In the genomic region with DNA sequence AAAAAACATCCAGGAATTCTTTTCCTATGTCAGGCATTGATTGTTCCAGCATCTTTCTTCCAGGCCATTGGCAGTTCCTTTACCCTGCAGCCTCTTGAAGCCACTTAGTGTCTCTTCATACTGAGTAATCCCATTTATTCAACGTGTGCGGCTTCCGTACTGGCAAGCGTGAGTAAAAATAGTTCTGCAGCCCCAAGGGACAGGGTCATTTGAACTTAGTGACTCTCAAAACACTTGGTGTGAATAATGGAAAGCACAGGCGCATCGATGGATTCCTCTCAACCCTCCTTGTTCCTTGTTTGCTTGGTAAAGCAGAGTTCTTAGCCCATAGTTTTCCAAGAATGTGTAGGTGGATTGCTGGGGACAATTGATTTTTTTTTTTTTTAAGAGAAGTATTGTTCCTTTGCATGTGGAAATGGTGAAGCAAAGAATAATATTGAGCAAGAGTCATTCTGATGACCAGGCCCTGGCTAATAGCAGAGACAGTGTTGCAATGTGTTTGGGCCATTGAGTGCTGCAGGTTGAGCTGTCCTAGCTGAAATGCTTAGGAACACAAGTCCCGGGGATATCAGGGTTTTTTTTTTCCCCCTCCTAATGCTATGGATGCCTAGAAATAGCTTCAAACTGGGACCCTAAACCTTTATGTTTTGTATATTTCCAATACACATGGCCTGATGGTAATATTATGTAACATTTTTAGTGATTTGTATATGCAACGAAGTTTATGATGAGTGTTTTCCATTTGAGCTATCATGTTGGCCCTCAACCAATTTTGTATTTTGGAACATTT, we compare ENCODE assay signal across 11 mouse cellular contexts.
DNase-seq lines count a peak whose midpoint lies in the region; ATAC-seq lines count a peak whose summit lies in the region.
"Had no signal": no experiment of that assay in that cellular context is flagged by ENCODE, and none has a peak within 500 bp of the region (broad histone marks: within the 10 kb centered on the region; RNA-seq: fewer than 3 reads in every experiment).

No protein-coding gene starts in this region.

- no peaks in the 10 kb centered on the region for H3K36me3 ChIP-seq in midbrain, embryonic 16.5 days (ENCODE audit: control insufficient read depth, insufficient read depth, low read length)
- no peaks in the 10 kb centered on the region for H3K36me3 ChIP-seq in midbrain, embryonic 13.5 days
- H3K36me3 ChIP-seq: hindbrain, embryonic 12.5 days had no signal

- H3K27ac ChIP-seq in midbrain, embryonic 16.5 days (ENCODE audit: low read length), result no peak overlapping the region
- H3K27ac ChIP-seq in midbrain, embryonic 13.5 days, result no peak overlapping the region
- H3K27ac ChIP-seq: hindbrain, embryonic 12.5 days had no signal

- H3K27me3 ChIP-seq in midbrain, embryonic 16.5 days (ENCODE audit: control insufficient read depth, insufficient read depth, low read depth, low read length), result no peaks in the 10 kb centered on the region
- no peaks in the 10 kb centered on the region for H3K27me3 ChIP-seq in midbrain, embryonic 13.5 days
- H3K27me3 ChIP-seq: hindbrain, embryonic 12.5 days had no signal

- no peak overlapping the region for H3K4me2 ChIP-seq in midbrain, embryonic 16.5 days (ENCODE audit: low read length)
- H3K4me2 ChIP-seq in midbrain, embryonic 13.5 days (replicated peaks), result no peak overlapping the region
- H3K4me2 ChIP-seq: hindbrain, embryonic 12.5 days had no signal

- no peaks in the 10 kb centered on the region for H3K4me1 ChIP-seq in midbrain, embryonic 16.5 days (ENCODE audit: control insufficient read depth, insufficient read depth, low read length)
- H3K4me1 ChIP-seq in midbrain, embryonic 13.5 days (replicated peaks), result 0 out of 2 replicates have a peak, but pooled peaks cover 9% of the 10 kb centered on the region
- H3K4me1 ChIP-seq: hindbrain, embryonic 12.5 days had no signal

- no peak overlapping the region for H3K4me3 ChIP-seq in midbrain, embryonic 16.5 days (ENCODE audit: low read depth, low read length)
- H3K4me3 ChIP-seq in midbrain, embryonic 13.5 days (replicated peaks), result no peak overlapping the region
- H3K4me3 ChIP-seq: hindbrain, embryonic 12.5 days had no signal

- DNase-seq in gastrocnemius, adult 18-20 months (ENCODE audit: low spot score), result peak; percentile 53
- DNase-seq in gastrocnemius, postnatal 10 days, result no peak
- DNase-seq in lung, postnatal 36 days, result peak; percentile 50
- DNase-seq in lung, postnatal 4 days, result no peak
- DNase-seq in heart, adult 9 months (ENCODE audit: low spot score in 2 of 2), result peak; percentile 51 to 55
- DNase-seq in skeletal muscle tissue, adult 2 months (ENCODE audit: low read depth, low spot score), result peak; percentile 48
- DNase-seq: cerebellum, adult 18-20 months; right cerebral cortex, postnatal 14 days had no signal

- H3K9me3 ChIP-seq in midbrain, embryonic 16.5 days (replicated peaks; ENCODE audit: control insufficient read depth, low read length, poor library complexity, severe bottlenecking), result no peaks in the 10 kb centered on the region
- no peaks in the 10 kb centered on the region for H3K9me3 ChIP-seq in midbrain, embryonic 13.5 days
- H3K9me3 ChIP-seq: hindbrain, embryonic 12.5 days had no signal

- H3K9ac ChIP-seq in midbrain, embryonic 16.5 days (ENCODE audit: low read depth, low read length), result no peak overlapping the region
- H3K9ac ChIP-seq in midbrain, embryonic 13.5 days (replicated peaks), result no peak overlapping the region
- H3K9ac ChIP-seq: hindbrain, embryonic 12.5 days had no signal

- no peak for ATAC-seq in midbrain, embryonic 16.5 days
- ATAC-seq in midbrain, embryonic 13.5 days, result no peak

- WGBS in midbrain, embryonic 16.5 days, result 40% methylated on average over 8 of the region's 8 CpGs
- 42% methylated on average over 8 of the region's 8 CpGs for WGBS in midbrain, embryonic 13.5 days

Comparison
In these comparisons a context has a peak if more than half of its experiments do, and no peak if none do; other contexts are left out.
1. DNase-seq: peak in gastrocnemius, adult 18-20 months (single experiment), lung, postnatal 36 days (single experiment), heart, adult 9 months (2 of 2) and skeletal muscle tissue, adult 2 months (single experiment); none in gastrocnemius, postnatal 10 days (single experiment) and lung, postnatal 4 days (0 of 2).